ENCODE assay signal across 27 mouse cellular contexts in genomic region chr19:46449261-46450005, GRCm38 (mm10). TPM values are rescaled to one million over a fixed set of nuclear protein-coding genes. Genes with fewer than 3 reads are reported as not detected.
DNase-seq lines count a peak whose midpoint lies in the region; ATAC-seq lines count a peak whose summit lies in the region.
"Had no signal": no experiment of that assay in that cellular context is flagged by ENCODE, and none has a peak within 500 bp of the region (broad histone marks: within the 10 kb centered on the region; RNA-seq: fewer than 3 reads in every experiment).

No protein-coding gene starts in this region.

- WGBS in forebrain, embryonic 13.5 days, result 84% methylated on average over 7 of the region's 7 CpGs
- 87% methylated on average over 7 of the region's 7 CpGs for WGBS in forebrain, embryonic 16.5 days
- WGBS in midbrain, embryonic 12.5 days, result 88% methylated on average over 7 of the region's 7 CpGs
- 91% methylated on average over 7 of the region's 7 CpGs for WGBS in midbrain, embryonic 14.5 days
- 84% methylated on average over 7 of the region's 7 CpGs for WGBS in embryonic facial prominence, embryonic 10.5 days
- 90% methylated on average over 7 of the region's 7 CpGs for WGBS in limb, embryonic 10.5 days

- DNase-seq in midbrain, embryonic 14.5 days, result no peak
- no peak for DNase-seq in embryonic facial prominence, embryonic 10.5 days (ENCODE audit: low spot score)
- DNase-seq in limb, embryonic 10.5 days (ENCODE audit: low spot score), result no peak
- DNase-seq: adrenal gland, adult 8-10 months; cerebellum, adult 2 months; cerebellum, postnatal 25 days; embryo, embryonic 11 days; gastrocnemius, postnatal 25 days; heart, adult 2 months; kidney, adult 8-10 months; kidney, postnatal 14 days; layer of hippocampus, postnatal 36 days; lung, adult 18-20 months; lung, postnatal 10 days; thymus, postnatal 14 days had no signal

- H3K36me3 ChIP-seq in forebrain, embryonic 13.5 days (ENCODE audit: poor library complexity, severe bottlenecking), result peaks cover 18% of the 10 kb centered on the region
- H3K36me3 ChIP-seq in forebrain, embryonic 16.5 days (ENCODE audit: control insufficient read depth, insufficient read depth), result peaks cover 3% of the 10 kb centered on the region; the same call in 1 of the 2 replicates
- H3K36me3 ChIP-seq in midbrain, embryonic 12.5 days, result peaks cover 13% of the 10 kb centered on the region; the same call in 1 of the 2 replicates
- peaks cover 10% of the 10 kb centered on the region for H3K36me3 ChIP-seq in midbrain, embryonic 14.5 days (ENCODE audit: control insufficient read depth, insufficient read depth, low read length)
- H3K36me3 ChIP-seq in embryonic facial prominence, embryonic 10.5 days (replicated peaks), result peaks cover 42% of the 10 kb centered on the region
- H3K36me3 ChIP-seq in limb, embryonic 10.5 days, result peaks cover 44% of the 10 kb centered on the region

- H3K4me3 ChIP-seq in forebrain, embryonic 13.5 days, result no peak overlapping the region
- no peak overlapping the region for H3K4me3 ChIP-seq in forebrain, embryonic 16.5 days (replicated peaks; ENCODE audit: low read length)
- H3K4me3 ChIP-seq in midbrain, embryonic 12.5 days, result no peak overlapping the region
- H3K4me3 ChIP-seq in midbrain, embryonic 14.5 days (replicated peaks; ENCODE audit: low read depth, low read length), result no peak overlapping the region
- H3K4me3 ChIP-seq in embryonic facial prominence, embryonic 10.5 days, result no peak overlapping the region
- no peak overlapping the region for H3K4me3 ChIP-seq in limb, embryonic 10.5 days
- H3K4me3 ChIP-seq: embryonic facial prominence, embryonic 15.5 days; forebrain, embryonic 12.5 days; heart, adult 2 months; layer of hippocampus, adult 2 months; limb, embryonic 12.5 days; neural tube, embryonic 12.5 days had no signal

- no peak for ATAC-seq in forebrain, embryonic 13.5 days
- ATAC-seq in forebrain, embryonic 16.5 days, result no peak
- ATAC-seq in midbrain, embryonic 12.5 days (ENCODE audit: low FRiP score, low read depth), result no peak
- ATAC-seq in midbrain, embryonic 14.5 days (ENCODE audit: low FRiP score, low TSS enrichment), result no peak
- no peak for ATAC-seq in erythroid progenitor cell, adult 5-6 weeks (replicated peaks; ENCODE audit: low FRiP score, poor library complexity, severe bottlenecking)
- ATAC-seq: activated CD4-positive, CD25-positive, alpha-beta regulatory T cell, adult 4 months had no signal

- no peak overlapping the region for H3K4me2 ChIP-seq in forebrain, embryonic 13.5 days
- no peak overlapping the region for H3K4me2 ChIP-seq in forebrain, embryonic 16.5 days (ENCODE audit: low read length)
- no peak overlapping the region for H3K4me2 ChIP-seq in midbrain, embryonic 12.5 days (replicated peaks)
- H3K4me2 ChIP-seq in midbrain, embryonic 14.5 days (ENCODE audit: low read length), result no peak overlapping the region
- H3K4me2 ChIP-seq: embryonic facial prominence, embryonic 15.5 days; forebrain, embryonic 12.5 days; limb, embryonic 12.5 days; liver, embryonic 11.5 days; midbrain, embryonic 11.5 days; neural tube, embryonic 12.5 days had no signal

- peak overlapping the region; percentile 6; the same call in 1 of the 2 replicates for H3K9ac ChIP-seq in forebrain, embryonic 13.5 days
- no peak overlapping the region for H3K9ac ChIP-seq in forebrain, embryonic 16.5 days (replicated peaks; ENCODE audit: low read depth, low read length)
- H3K9ac ChIP-seq in midbrain, embryonic 12.5 days (replicated peaks), result no peak overlapping the region
- no peak overlapping the region; the same call in 1 of the 2 replicates for H3K9ac ChIP-seq in midbrain, embryonic 14.5 days (replicated peaks; ENCODE audit: low read length)
- H3K9ac ChIP-seq: embryonic facial prominence, embryonic 15.5 days; forebrain, embryonic 12.5 days; limb, embryonic 12.5 days; neural tube, embryonic 12.5 days had no signal

- no peak overlapping the region for H3K27ac ChIP-seq in forebrain, embryonic 13.5 days
- no peak overlapping the region for H3K27ac ChIP-seq in forebrain, embryonic 16.5 days (ENCODE audit: low read length)
- peak overlapping the region; percentile 49; the same call in 1 of the 2 replicates for H3K27ac ChIP-seq in midbrain, embryonic 12.5 days (replicated peaks)
- H3K27ac ChIP-seq in midbrain, embryonic 14.5 days (replicated peaks; ENCODE audit: low read depth, low read length), result no peak overlapping the region
- 0 out of 2 replicates have a peak overlapping the region, but pooled peaks have one; percentile 20 for H3K27ac ChIP-seq in embryonic facial prominence, embryonic 10.5 days (replicated peaks)
- peak overlapping the region; percentile 14; the same call in 1 of the 2 replicates for H3K27ac ChIP-seq in limb, embryonic 10.5 days
- H3K27ac ChIP-seq: forebrain, embryonic 12.5 days; heart, adult 2 months; layer of hippocampus, adult 2 months; neural tube, embryonic 12.5 days had no signal

- H3K9me3 ChIP-seq in forebrain, embryonic 13.5 days (replicated peaks), result no peaks in the 10 kb centered on the region
- H3K9me3 ChIP-seq in forebrain, embryonic 16.5 days (ENCODE audit: control insufficient read depth, low read length), result no peaks in the 10 kb centered on the region
- no peaks in the 10 kb centered on the region for H3K9me3 ChIP-seq in midbrain, embryonic 12.5 days
- no peaks in the 10 kb centered on the region for H3K9me3 ChIP-seq in midbrain, embryonic 14.5 days (ENCODE audit: control insufficient read depth, low read length)
- no peaks in the 10 kb centered on the region for H3K9me3 ChIP-seq in embryonic facial prominence, embryonic 10.5 days
- H3K9me3 ChIP-seq in limb, embryonic 10.5 days (replicated peaks), result no peaks in the 10 kb centered on the region
- H3K9me3 ChIP-seq: embryonic facial prominence, embryonic 15.5 days; forebrain, embryonic 12.5 days; limb, embryonic 12.5 days; neural tube, embryonic 12.5 days had no signal

- no peaks in the 10 kb centered on the region for H3K27me3 ChIP-seq in forebrain, embryonic 13.5 days
- H3K27me3 ChIP-seq in forebrain, embryonic 16.5 days (replicated peaks; ENCODE audit: control insufficient read depth, insufficient read depth, low read length), result no peaks in the 10 kb centered on the region
- no peaks in the 10 kb centered on the region for H3K27me3 ChIP-seq in midbrain, embryonic 12.5 days
- no peaks in the 10 kb centered on the region for H3K27me3 ChIP-seq in midbrain, embryonic 14.5 days (ENCODE audit: control insufficient read depth, insufficient read depth, low read length)
- no peaks in the 10 kb centered on the region for H3K27me3 ChIP-seq in embryonic facial prominence, embryonic 10.5 days (replicated peaks; ENCODE audit: low read depth, poor library complexity, severe bottlenecking)
- no peaks in the 10 kb centered on the region for H3K27me3 ChIP-seq in limb, embryonic 10.5 days (ENCODE audit: low read depth, poor library complexity, severe bottlenecking)
- H3K27me3 ChIP-seq: embryonic facial prominence, embryonic 15.5 days; forebrain, embryonic 12.5 days; limb, embryonic 12.5 days; neural tube, embryonic 12.5 days had no signal

- peaks cover 42% of the 10 kb centered on the region for H3K4me1 ChIP-seq in forebrain, embryonic 13.5 days
- H3K4me1 ChIP-seq in forebrain, embryonic 16.5 days (replicated peaks; ENCODE audit: control insufficient read depth, insufficient read depth, low read length), result peaks cover 38% of the 10 kb centered on the region
- peaks cover 47% of the 10 kb centered on the region for H3K4me1 ChIP-seq in midbrain, embryonic 12.5 days
- H3K4me1 ChIP-seq in midbrain, embryonic 14.5 days (ENCODE audit: control insufficient read depth, insufficient read depth, low read length), result peaks cover 3% of the 10 kb centered on the region; the same call in 1 of the 2 replicates
- peaks cover 73% of the 10 kb centered on the region for H3K4me1 ChIP-seq in embryonic facial prominence, embryonic 10.5 days
- H3K4me1 ChIP-seq in limb, embryonic 10.5 days, result peaks cover 46% of the 10 kb centered on the region

RNA-seq across cellular contexts. Expression of gene Trim8, which starts 52.1 kb away (rescaled TPM):
- 22.5 and 22.6 TPM in 2 replicates for polyA plus RNA-seq in forebrain, embryonic 13.5 days (2015; fragmentation: Nextera tagmentation; extraction: Ambion mirVana)
- 24.5 and 27.7 TPM in 2 replicates for polyA plus RNA-seq in forebrain, embryonic 16.5 days (2015; fragmentation: Nextera tagmentation; extraction: Ambion mirVana)
- polyA plus RNA-seq in midbrain, embryonic 12.5 days (2016; fragmentation: Nextera tagmentation; extraction: Ambion mirVana), result 38.5 and 53.9 TPM in 2 replicates
- polyA plus RNA-seq in midbrain, embryonic 14.5 days (2014; fragmentation: Nextera tagmentation; extraction: Ambion mirVana), result 36.5 and 38.5 TPM in 2 replicates
- polyA plus RNA-seq in embryonic facial prominence, embryonic 10.5 days (2016; fragmentation: Nextera tagmentation; extraction: Ambion mirVana), result 19.5 and 20.9 TPM in 2 replicates
- 13.0 and 15.2 TPM in 2 replicates for polyA plus RNA-seq in limb, embryonic 10.5 days (2016; fragmentation: Nextera tagmentation; extraction: Ambion mirVana)
- total RNA-seq in erythroid progenitor cell, adult 5-6 weeks (2015; ENCODE audit: low replicate concordance), result 4.2 and 9.4 TPM in 2 replicates
- total RNA-seq in erythroid progenitor cell, adult 5-6 weeks (2017; ENCODE audit: low replicate concordance), result 5.5 and 7.7 TPM in 2 replicates

RNA-seq across cellular contexts. Expression of gene Sufu, which starts 52.7 kb away (rescaled TPM):
- 28.0 and 30.3 TPM in 2 replicates for polyA plus RNA-seq in forebrain, embryonic 13.5 days (2015; fragmentation: Nextera tagmentation; extraction: Ambion mirVana)
- polyA plus RNA-seq in forebrain, embryonic 16.5 days (2015; fragmentation: Nextera tagmentation; extraction: Ambion mirVana), result 26.4 and 32.3 TPM in 2 replicates
- 42.4 and 43.7 TPM in 2 replicates for polyA plus RNA-seq in midbrain, embryonic 12.5 days (2016; fragmentation: Nextera tagmentation; extraction: Ambion mirVana)
- polyA plus RNA-seq in midbrain, embryonic 14.5 days (2014; fragmentation: Nextera tagmentation; extraction: Ambion mirVana), result 22.0 and 29.1 TPM in 2 replicates
- polyA plus RNA-seq in embryonic facial prominence, embryonic 10.5 days (2016; fragmentation: Nextera tagmentation; extraction: Ambion mirVana), result 50.5 and 53.4 TPM in 2 replicates
- 53.8 and 58.5 TPM in 2 replicates for polyA plus RNA-seq in limb, embryonic 10.5 days (2016; fragmentation: Nextera tagmentation; extraction: Ambion mirVana)
- 3.6 and 5.9 TPM in 2 replicates for total RNA-seq in erythroid progenitor cell, adult 5-6 weeks (2015; ENCODE audit: low replicate concordance)
- 2.4 and 4.8 TPM in 2 replicates for total RNA-seq in erythroid progenitor cell, adult 5-6 weeks (2017; ENCODE audit: low replicate concordance)

RNA-seq across cellular contexts. Expression of gene Actr1a, which starts 53.9 kb away (rescaled TPM):
- 285 and 307 TPM in 2 replicates for polyA plus RNA-seq in forebrain, embryonic 13.5 days (2015; fragmentation: Nextera tagmentation; extraction: Ambion mirVana)
- polyA plus RNA-seq in forebrain, embryonic 16.5 days (2015; fragmentation: Nextera tagmentation; extraction: Ambion mirVana), result 400 and 401 TPM in 2 replicates
- polyA plus RNA-seq in midbrain, embryonic 12.5 days (2016; fragmentation: Nextera tagmentation; extraction: Ambion mirVana), result 242 and 258 TPM in 2 replicates
- polyA plus RNA-seq in midbrain, embryonic 14.5 days (2014; fragmentation: Nextera tagmentation; extraction: Ambion mirVana), result 320 and 379 TPM in 2 replicates
- 164 and 170 TPM in 2 replicates for polyA plus RNA-seq in embryonic facial prominence, embryonic 10.5 days (2016; fragmentation: Nextera tagmentation; extraction: Ambion mirVana)
- 159 and 168 TPM in 2 replicates for polyA plus RNA-seq in limb, embryonic 10.5 days (2016; fragmentation: Nextera tagmentation; extraction: Ambion mirVana)
- 66.7 and 75.0 TPM in 2 replicates for total RNA-seq in erythroid progenitor cell, adult 5-6 weeks (2015; ENCODE audit: low replicate concordance)
- total RNA-seq in erythroid progenitor cell, adult 5-6 weeks (2017; ENCODE audit: low replicate concordance), result 82.9 and 94.7 TPM in 2 replicates

Comparison
In these comparisons a context has a peak if more than half of its experiments do, and no peak if none do; other contexts are left out.
1. H3K27ac ChIP-seq: peak in midbrain, embryonic 12.5 days (single experiment), embryonic facial prominence, embryonic 10.5 days (single experiment) and limb, embryonic 10.5 days (single experiment); none in forebrain, embryonic 13.5 days (single experiment), forebrain, embryonic 16.5 days (single experiment) and midbrain, embryonic 14.5 days (single experiment).